Mouse (Mus musculus) stomach, postnatal 0 days (tissue): ENCODE measurements around the gene Slc2a1. TPM values are rescaled to one million over a fixed set of nuclear protein-coding genes. Genes with fewer than 3 reads are reported as not detected.

Experiments used
- ATAC-seq: fragments of 200-750 bp; cut with Nextera tagmentation; 2 replicates; pipeline ENCODE4 v1.8.0; 2017; ENCODE audit not compliant: low FRiP score, low TSS enrichment
- DNase-seq: peaks from one replicate; pipeline ENCODE4 v3.0.0-alpha.2; 2016; ENCODE audit warnings: low spot score
- H3K27ac ChIP-seq: fragments of 300-500 bp; sonication (generic); replicated peaks from 2 replicates; pipeline ENCODE4 v1.5.1; 2014; ENCODE audit warnings: mild to moderate bottlenecking, control low read depth
- H3K27me3 ChIP-seq: fragments of 300-500 bp; sonication (generic); 2 replicates; pipeline ENCODE4 v1.6.1; 2014; ENCODE audit warnings: low read length; ENCODE audit not compliant: control insufficient read depth, insufficient read depth
- H3K36me3 ChIP-seq: fragments of 300-500 bp; sonication (generic); 2 replicates; pipeline ENCODE4 v1.6.1; 2014; ENCODE audit warnings: low read length, mixed read lengths; ENCODE audit not compliant: control insufficient read depth, insufficient read depth
- H3K4me1 ChIP-seq: fragments of 300-500 bp; sonication (generic); replicated peaks from 2 replicates; pipeline ENCODE4 v1.6.1; 2014; ENCODE audit warnings: antibody characterized with exemption; ENCODE audit not compliant: control insufficient read depth, insufficient read depth
- H3K4me2 ChIP-seq: fragments of 300-500 bp; sonication (generic); replicated peaks from 2 replicates; pipeline ENCODE4 v1.6.1; 2014; ENCODE audit warnings: low read depth, mild to moderate bottlenecking, control low read depth, moderate library complexity
- H3K4me3 ChIP-seq: fragments of 300-500 bp; sonication (generic); 2 replicates; pipeline ENCODE4 v1.5.1; 2014; ENCODE audit warnings: low read depth, low read length, control low read depth
- H3K9ac ChIP-seq: fragments of 300-500 bp; sonication (generic); 2 replicates; pipeline ENCODE4 v1.6.1; 2014; ENCODE audit warnings: mild to moderate bottlenecking, low read length, control low read depth, mixed read lengths
- H3K9me3 ChIP-seq: fragments of 300-500 bp; sonication (generic); 2 replicates; pipeline ENCODE4 v1.6.1; 2016; ENCODE audit warnings: low read length; ENCODE audit not compliant: control insufficient read depth
- CTCF ChIP-seq: IDR thresholded peaks from 2 replicates; pipeline ENCODE4 v1.5.1; 2016; ENCODE audit warnings: antibody characterized with exemption, low read depth, mild to moderate bottlenecking, moderate library complexity
- EP300 ChIP-seq: optimal IDR thresholded peaks from 2 replicates; pipeline ENCODE3; 2016; ENCODE audit warnings: antibody characterized with exemption
- WGBS: fragments of 180-500 bp; shearing (Covaris S2); extraction: QIAGEN DNeasy Blood & Tissue Kit; methylation state at CpG from one replicate; pipeline ENCODE4 v1.1.7; 2014; 5-methylcytosine and 5-hydroxymethylcytosine counted together
- polyA plus RNA-seq: library from polyadenylated mRNA; unstranded; fragments of >200 nt; fragmentation: Nextera tagmentation; extraction: Ambion mirVana; gene quantifications from 2 replicates; pipeline ENCODE4 v1.2.1, GENCODE M21; 2015

The Slc2a1 gene
- polyA plus RNA-seq, 1 experiment from 2014 or later = 36.9 TPM

- Histone ChIP-seq H3K27me3 (no peaks in the 10 kb centered on the region), H3K4me1 (0 out of 2 replicates have a peak, but pooled peaks cover 8% of the 10 kb centered on the region), H3K4me2 (no peak overlapping the region), H3K4me3 (no peak overlapping the region), H3K9me3 (no peaks in the 10 kb centered on the region), H3K9ac (no peak overlapping the region), H3K36me3 (no peaks in the 10 kb centered on the region), H3K27ac (no peak overlapping the region)
- WGBS = 46% methylated on average over 16 of the region's 16 CpGs
- no peak for DNase-seq
- no peak for ATAC-seq
- no peak for TF ChIP-seq EP300
- no peak for TF ChIP-seq CTCF
Measured at GRCm38 (mm10) chr4:119070959-119071647, 37.4 kb upstream of the Slc2a1 start.

DNA sequence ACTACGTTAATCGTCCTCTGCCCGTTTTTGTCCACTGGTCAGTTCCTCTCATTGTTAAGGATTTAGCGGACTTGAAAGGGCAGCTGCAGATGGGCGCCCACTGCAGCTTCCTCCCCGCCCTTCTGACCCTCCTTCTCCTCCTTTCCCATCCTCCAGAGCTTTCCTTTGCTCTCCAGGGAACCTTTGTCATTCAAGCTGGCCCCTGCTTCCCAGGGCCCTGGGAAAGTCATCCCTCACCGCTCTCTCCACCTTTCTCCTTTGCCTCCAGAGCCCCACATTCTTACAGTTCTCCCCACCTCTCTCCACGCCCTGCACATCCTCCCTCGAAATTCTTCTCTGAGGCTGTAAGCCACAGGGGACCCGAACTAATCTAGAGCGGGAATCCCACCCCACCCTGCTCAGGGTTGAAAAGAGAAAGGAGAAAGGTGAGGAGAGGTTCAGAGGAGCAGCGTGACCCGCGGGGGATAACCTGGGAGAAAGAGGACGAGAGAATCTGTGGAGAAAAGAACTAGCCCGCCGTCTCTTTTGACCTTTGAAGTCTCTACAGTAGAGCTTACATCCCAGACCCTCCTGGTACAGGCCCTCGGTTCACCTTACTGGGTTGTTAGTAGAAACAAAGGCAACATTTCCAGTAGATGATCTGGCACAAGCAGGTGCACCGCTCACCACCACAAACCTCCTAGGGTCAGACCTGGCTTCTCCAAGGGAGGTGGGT is 36.7 kb upstream of the Slc2a1 start:
- no peak for ATAC-seq
- Histone ChIP-seq H3K27ac (no peak overlapping the region), H3K4me3 (no peak overlapping the region), H3K4me1 (0 out of 2 replicates have a peak, but pooled peaks cover 8% of the 10 kb centered on the region), H3K4me2 (no peak overlapping the region), H3K36me3 (no peaks in the 10 kb centered on the region), H3K27me3 (no peaks in the 10 kb centered on the region), H3K9me3 (no peaks in the 10 kb centered on the region), H3K9ac (no peak overlapping the region; the same call in 1 of the 2 replicates)
- 38% methylated on average over 19 of the region's 19 CpGs for WGBS
- TF ChIP-seq EP300 = no peak
- TF ChIP-seq CTCF = no peak
- DNase-seq = no peak

- 45% methylated on average over 19 of the region's 19 CpGs for WGBS
- TF ChIP-seq EP300 (no peak), CTCF (no peak)
- ATAC-seq (no peak), DNase-seq (no peak)
- Histone ChIP-seq H3K9ac (peak overlapping the region; percentile 28), H3K36me3 (no peaks in the 10 kb centered on the region), H3K4me2 (peak overlapping the region; percentile 47), H3K4me1 (peaks cover 10% of the 10 kb centered on the region; the same call in 1 of the 2 replicates), H3K9me3 (no peaks in the 10 kb centered on the region), H3K4me3 (no peak overlapping the region), H3K27ac (peak overlapping the region; percentile 53; the same call in 1 of the 2 replicates), H3K27me3 (no peaks in the 10 kb centered on the region)
Measured at GRCm38 (mm10) chr4:119072363-119072940, 36.1 kb upstream of the Slc2a1 start.

- no peaks in the 10 kb centered on the region for H3K9me3 ChIP-seq
- no peaks in the 10 kb centered on the region for H3K36me3 ChIP-seq
- ATAC-seq (peak; percentile 59), DNase-seq (peak; percentile 45)
- H3K4me2 ChIP-seq = peak overlapping the region; percentile 47
- 13% methylated on average over 26 of the region's 28 CpGs for WGBS
- TF ChIP-seq CTCF = no peak
- no peak for TF ChIP-seq EP300
- H3K27me3 ChIP-seq = no peaks in the 10 kb centered on the region
- H3K27ac ChIP-seq = peak overlapping the region; percentile 53; the same call in 1 of the 2 replicates
- H3K4me3 ChIP-seq = no peak overlapping the region
- peaks cover 10% of the 10 kb centered on the region; the same call in 1 of the 2 replicates for H3K4me1 ChIP-seq
- peak overlapping the region; percentile 28 for H3K9ac ChIP-seq
Measured at GRCm38 (mm10) chr4:119072941-119073451, 35.5 kb upstream of the Slc2a1 start.

DNA sequence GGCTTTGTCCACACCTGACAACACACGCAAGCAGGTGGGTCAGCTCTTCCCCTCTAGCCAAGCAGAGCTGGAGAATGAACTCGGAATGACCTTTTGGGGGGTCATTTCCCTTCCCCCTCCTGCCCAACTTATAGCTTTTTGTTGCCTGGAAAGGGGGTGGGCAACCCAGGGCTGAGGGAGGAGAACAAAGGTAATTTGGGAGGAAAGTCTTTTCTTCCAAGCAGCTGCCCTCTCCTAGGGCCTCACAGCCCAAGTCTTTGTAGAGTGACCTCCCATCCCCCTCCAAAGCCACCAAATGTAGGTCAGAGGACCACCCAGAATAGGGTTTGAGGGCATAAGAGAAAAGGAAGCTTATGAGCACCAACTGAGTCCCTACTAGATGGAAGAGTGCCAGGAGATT is 34.9 kb upstream of the Slc2a1 start:
- Histone ChIP-seq H3K4me3 (no peak overlapping the region), H3K4me1 (peaks cover 10% of the 10 kb centered on the region; the same call in 1 of the 2 replicates), H3K27ac (no peak overlapping the region), H3K27me3 (no peaks in the 10 kb centered on the region), H3K36me3 (no peaks in the 10 kb centered on the region), H3K9ac (no peak overlapping the region), H3K4me2 (no peak overlapping the region), H3K9me3 (no peaks in the 10 kb centered on the region)
- ATAC-seq (0 out of 2 replicates have a peak, but pooled peaks have one; percentile 1), DNase-seq (no peak)
- 41% methylated on average over 2 of the region's 2 CpGs for WGBS
- TF ChIP-seq CTCF (no peak), EP300 (no peak)
